Comparison of ENCODE assay signal across 9 mouse cellular contexts in the genomic region with DNA sequence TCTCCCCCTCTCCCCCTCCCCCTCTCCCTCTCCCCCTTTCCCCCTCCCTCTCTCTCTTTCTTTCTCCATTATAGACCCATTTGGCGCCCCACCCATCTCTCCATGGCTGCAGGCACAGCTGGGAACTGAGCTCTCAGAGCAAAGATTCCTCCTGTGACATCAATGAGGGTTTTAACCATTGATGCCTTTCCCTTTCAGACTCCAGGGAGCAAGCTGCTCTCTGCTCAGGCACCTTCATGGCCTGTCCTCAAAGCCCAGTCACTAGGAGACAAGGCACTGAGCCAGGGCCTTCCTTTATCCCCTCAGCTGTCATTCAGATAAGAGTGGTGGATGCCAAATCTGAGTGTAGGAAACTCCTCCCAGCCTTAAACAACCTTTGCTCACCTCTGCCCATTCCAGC. TPM values are rescaled to one million over a fixed set of nuclear protein-coding genes. Genes with fewer than 3 reads are reported as not detected.
A peak's percentile ranks its signal among the peaks of the same experiment; 100 is the strongest.
DNase-seq lines count a peak whose midpoint lies in the region; ATAC-seq and TF ChIP-seq lines count a peak whose summit lies in the region.
"Had no signal": no experiment of that assay in that cellular context is flagged by ENCODE, and none has a peak within 500 bp of the region (broad histone marks: within the 10 kb centered on the region; RNA-seq: fewer than 3 reads in every experiment).

No protein-coding gene starts in this region.

- no peak overlapping the region for H3K4me3 ChIP-seq in intestine, embryonic 14.5 days (ENCODE audit: low read depth, low read length)
- H3K4me3 ChIP-seq in intestine, postnatal 0 days (ENCODE audit: low read depth, low read length), result no peak overlapping the region
- H3K4me3 ChIP-seq in embryonic facial prominence, embryonic 13.5 days, result no peak overlapping the region
- H3K4me3 ChIP-seq in lung, postnatal 0 days (ENCODE audit: low read depth, low read length), result no peak overlapping the region
- H3K4me3 ChIP-seq in liver, embryonic 12.5 days, result no peak overlapping the region
- H3K4me3 ChIP-seq: liver, embryonic 15.5 days had no signal

- WGBS in intestine, embryonic 14.5 days, result 43% methylated on average over 1 of the region's 1 CpGs
- WGBS in intestine, postnatal 0 days, result 25% methylated on average over 1 of the region's 1 CpGs
- WGBS in embryonic facial prominence, embryonic 13.5 days, result 45% methylated on average over 1 of the region's 1 CpGs
- 43% methylated on average over 1 of the region's 1 CpGs for WGBS in lung, postnatal 0 days
- WGBS in liver, embryonic 12.5 days (ENCODE audit: insufficient replicate concordance), result 13% methylated on average over 1 of the region's 1 CpGs

- no peak for DNase-seq in intestine, embryonic 14.5 days (ENCODE audit: low spot score)
- peak; percentile 77 to 86 for DNase-seq in heart, postnatal 10 days
- DNase-seq in lung, postnatal 0 days (ENCODE audit: low spot score), result peak; percentile 70
- DNase-seq in left cerebral cortex, postnatal 25 days (ENCODE audit: low spot score in 2 of 2), result no peak
- no peak for DNase-seq in ovary, postnatal 10 days (ENCODE audit: low spot score)

- intact Hi-C loops in heart, postnatal 10 days (cut with DNase I), result no loop called here
- intact Hi-C loops in left cerebral cortex, postnatal 25 days (cut with DNase I), result no loop called here

- no peak overlapping the region for H3K27ac ChIP-seq in intestine, embryonic 14.5 days (ENCODE audit: low read depth)
- H3K27ac ChIP-seq in intestine, postnatal 0 days (ENCODE audit: low read depth, low read length), result no peak overlapping the region
- H3K27ac ChIP-seq in embryonic facial prominence, embryonic 13.5 days, result no peak overlapping the region
- H3K27ac ChIP-seq in lung, postnatal 0 days (ENCODE audit: low read length), result peak overlapping the region; percentile 73
- H3K27ac ChIP-seq in liver, embryonic 12.5 days, result no peak overlapping the region
- H3K27ac ChIP-seq: liver, embryonic 15.5 days had no signal

- no peak for ATAC-seq in intestine, embryonic 14.5 days (replicated peaks; ENCODE audit: low FRiP score, low TSS enrichment, low read depth)
- no peak for ATAC-seq in intestine, postnatal 0 days
- no peak for ATAC-seq in embryonic facial prominence, embryonic 13.5 days (ENCODE audit: insufficient number of reproducible peaks, insufficient read depth, low FRiP score, low TSS enrichment, low read depth)
- peak; percentile 28 for ATAC-seq in lung, postnatal 0 days
- ATAC-seq in liver, embryonic 12.5 days, result no peak

- TF ChIP-seq EP300 in lung, postnatal 0 days (IDR thresholded peaks at IDR 0.05), result no peak

- H3K27me3 ChIP-seq in intestine, embryonic 14.5 days (replicated peaks; ENCODE audit: control insufficient read depth, insufficient read depth, low read length), result no peaks in the 10 kb centered on the region
- no peaks in the 10 kb centered on the region for H3K27me3 ChIP-seq in intestine, postnatal 0 days (replicated peaks; ENCODE audit: control insufficient read depth, insufficient read depth, low read length)
- no peaks in the 10 kb centered on the region for H3K27me3 ChIP-seq in embryonic facial prominence, embryonic 13.5 days
- no peaks in the 10 kb centered on the region for H3K27me3 ChIP-seq in lung, postnatal 0 days (replicated peaks; ENCODE audit: insufficient read depth, low read length)
- no peaks in the 10 kb centered on the region for H3K27me3 ChIP-seq in liver, embryonic 12.5 days (replicated peaks)
- H3K27me3 ChIP-seq: liver, embryonic 15.5 days had no signal

- H3K9ac ChIP-seq in intestine, embryonic 14.5 days (ENCODE audit: low read length), result no peak overlapping the region
- H3K9ac ChIP-seq in intestine, postnatal 0 days (ENCODE audit: low read depth, low read length), result no peak overlapping the region
- no peak overlapping the region for H3K9ac ChIP-seq in embryonic facial prominence, embryonic 13.5 days
- no peak overlapping the region for H3K9ac ChIP-seq in lung, postnatal 0 days (replicated peaks; ENCODE audit: low read depth)
- no peak overlapping the region for H3K9ac ChIP-seq in liver, embryonic 12.5 days
- H3K9ac ChIP-seq: liver, embryonic 15.5 days had no signal

- no peaks in the 10 kb centered on the region for H3K36me3 ChIP-seq in intestine, embryonic 14.5 days (ENCODE audit: control insufficient read depth, insufficient read depth, low read length)
- H3K36me3 ChIP-seq in intestine, postnatal 0 days (ENCODE audit: control insufficient read depth, insufficient read depth), result no peaks in the 10 kb centered on the region
- H3K36me3 ChIP-seq in embryonic facial prominence, embryonic 13.5 days, result no peaks in the 10 kb centered on the region
- H3K36me3 ChIP-seq in lung, postnatal 0 days (ENCODE audit: insufficient read depth, low read length), result no peaks in the 10 kb centered on the region
- no peaks in the 10 kb centered on the region for H3K36me3 ChIP-seq in liver, embryonic 12.5 days
- H3K36me3 ChIP-seq: liver, embryonic 15.5 days had no signal

- peak overlapping the region; percentile 35; the same call in 1 of the 2 replicates for H3K4me2 ChIP-seq in intestine, embryonic 14.5 days (ENCODE audit: low read length)
- no peak overlapping the region for H3K4me2 ChIP-seq in intestine, postnatal 0 days (replicated peaks; ENCODE audit: low read depth)
- H3K4me2 ChIP-seq in embryonic facial prominence, embryonic 13.5 days, result peak overlapping the region; percentile 34; the same call in 1 of the 2 replicates
- H3K4me2 ChIP-seq in lung, postnatal 0 days (replicated peaks; ENCODE audit: low read depth, low read length), result no peak overlapping the region
- H3K4me2 ChIP-seq in liver, embryonic 12.5 days, result no peak overlapping the region
- H3K4me2 ChIP-seq: liver, embryonic 15.5 days had no signal

- TF ChIP-seq CTCF in intestine, postnatal 0 days (IDR thresholded peaks at IDR 0.05; ENCODE audit: low read depth), result no peak
- no peak for TF ChIP-seq CTCF in lung, postnatal 0 days (IDR thresholded peaks at IDR 0.05)

- 0 out of 2 replicates have a peak, but pooled peaks cover 2% of the 10 kb centered on the region for H3K9me3 ChIP-seq in intestine, embryonic 14.5 days (ENCODE audit: control insufficient read depth, low read length)
- no peaks in the 10 kb centered on the region for H3K9me3 ChIP-seq in intestine, postnatal 0 days (ENCODE audit: control insufficient read depth)
- H3K9me3 ChIP-seq in embryonic facial prominence, embryonic 13.5 days, result no peaks in the 10 kb centered on the region
- no peaks in the 10 kb centered on the region for H3K9me3 ChIP-seq in lung, postnatal 0 days (ENCODE audit: low read length)
- H3K9me3 ChIP-seq in liver, embryonic 12.5 days (replicated peaks), result peaks cover 3% of the 10 kb centered on the region; the same call in 1 of the 2 replicates
- H3K9me3 ChIP-seq: liver, embryonic 15.5 days had no signal

- peaks cover 14% of the 10 kb centered on the region for H3K4me1 ChIP-seq in intestine, embryonic 14.5 days (replicated peaks; ENCODE audit: control insufficient read depth, insufficient read depth, low read length)
- no peaks in the 10 kb centered on the region for H3K4me1 ChIP-seq in intestine, postnatal 0 days (replicated peaks; ENCODE audit: control insufficient read depth, insufficient read depth, low read length)
- peaks cover 12% of the 10 kb centered on the region for H3K4me1 ChIP-seq in embryonic facial prominence, embryonic 13.5 days
- H3K4me1 ChIP-seq in lung, postnatal 0 days (ENCODE audit: insufficient read depth, low read depth, low read length), result peaks cover 15% of the 10 kb centered on the region; the same call in 1 of the 2 replicates
- no peaks in the 10 kb centered on the region for H3K4me1 ChIP-seq in liver, embryonic 12.5 days
- H3K4me1 ChIP-seq: liver, embryonic 15.5 days had no signal

RNA-seq across cellular contexts. Expression of a gene that starts 56.8 kb away (rescaled TPM):
- polyA plus RNA-seq in intestine, embryonic 14.5 days (2014; fragmentation: Nextera tagmentation; extraction: Ambion mirVana), result 13.2 and 13.3 TPM in 2 replicates
- 23.9 and 25.4 TPM in 2 replicates for polyA plus RNA-seq in intestine, postnatal 0 days (2015; fragmentation: Nextera tagmentation; extraction: Ambion mirVana)
- polyA plus RNA-seq in embryonic facial prominence, embryonic 13.5 days (2015; fragmentation: Nextera tagmentation; extraction: Ambion mirVana), result 11.5 and 12.4 TPM in 2 replicates
- total RNA-seq in heart, postnatal 10 days (2021), result 10 to 100 TPM; 22.4 to 23.2 TPM
- 11.8 and 11.9 TPM in 2 replicates for polyA plus RNA-seq in lung, postnatal 0 days (2015; fragmentation: Nextera tagmentation; extraction: Ambion mirVana)
- total RNA-seq in left cerebral cortex, postnatal 25 days (2021), result 1 to 10 TPM; 4.0 to 4.8 TPM
- polyA plus RNA-seq in liver, embryonic 12.5 days (2016; fragmentation: Nextera tagmentation; extraction: Ambion mirVana), result 3.0 and 3.4 TPM in 2 replicates

Comparison
In these comparisons a context has a peak if more than half of its experiments do, and no peak if none do; other contexts are left out.
1. H3K4me2 ChIP-seq: peak in intestine, embryonic 14.5 days (single experiment) and embryonic facial prominence, embryonic 13.5 days (single experiment); none in intestine, postnatal 0 days (single experiment), lung, postnatal 0 days (single experiment) and liver, embryonic 12.5 days (single experiment).
2. DNase-seq: peak in heart, postnatal 10 days (2 of 2) and lung, postnatal 0 days (single experiment); none in intestine, embryonic 14.5 days (single experiment), left cerebral cortex, postnatal 25 days (0 of 2) and ovary, postnatal 10 days (single experiment).